Mouse (Mus musculus) ES-E14 (cell line): ENCODE results near the gene Rps6kc1. TPM values are rescaled to one million over a fixed set of nuclear protein-coding genes. Genes with fewer than 3 reads are reported as not detected.

ENCODE experiments used
- DNase-seq: peaks from one replicate; pipeline ENCODE4 v3.0.0-alpha.2; 2013; ENCODE audit warnings: low read depth, low spot score
- H3K27ac ChIP-seq: 2 replicates; pipeline ENCODE4 v1.5.1; 2012; ENCODE audit warnings: low read depth, mild to moderate bottlenecking, low read length, moderate library complexity, mixed read lengths; ENCODE audit not compliant: poor library complexity, insufficient read depth, severe bottlenecking
- H3K36me3 ChIP-seq: 2 replicates; pipeline ENCODE4 v1.6.1; 2012; ENCODE audit warnings: mild to moderate bottlenecking, low read length, moderate library complexity, mixed read lengths; ENCODE audit not compliant: control insufficient read depth, poor library complexity, insufficient read depth, severe bottlenecking
- H3K4me1 ChIP-seq, 2 experiments: fragments of 150-350 bp in 1 of 2; sonication (generic) in 1 of 2; 2 replicates each; pipeline ENCODE4 v1.6.1; 2012; ENCODE audit warnings: low read length in 2 of 2, mild to moderate bottlenecking in 1 of 2, mixed read lengths in 1 of 2; ENCODE audit not compliant: control insufficient read depth in 2 of 2, insufficient read depth in 2 of 2, poor library complexity in 1 of 2
- H3K4me3 ChIP-seq, 2 experiments: fragments of 150-350 bp in 1 of 2; sonication (generic) in 1 of 2; 2 replicates each; pipeline ENCODE4 v1.5.1; 2012; ENCODE audit warnings: low read length in 2 of 2, low read depth in 1 of 2, mild to moderate bottlenecking in 1 of 2, mixed read lengths in 1 of 2; ENCODE audit not compliant: insufficient read depth in 1 of 2, poor library complexity in 1 of 2, severe bottlenecking in 1 of 2
- H3K9ac ChIP-seq: 2 replicates; pipeline ENCODE4 v1.6.1; 2012; ENCODE audit warnings: low read depth, mild to moderate bottlenecking, low read length, mixed read lengths; ENCODE audit not compliant: poor library complexity, insufficient read depth, severe bottlenecking
- H3K9me3 ChIP-seq: fragments of 150-350 bp; sonication (generic); 2 replicates; pipeline ENCODE4 v1.6.1; 2012; ENCODE audit warnings: low read depth, mild to moderate bottlenecking, low read length; ENCODE audit not compliant: control insufficient read depth, insufficient read depth
- CHD2 ChIP-seq: IDR thresholded peaks from 2 replicates; pipeline ENCODE4 v1.6.1; 2014; ENCODE audit warnings: mild to moderate bottlenecking, low read depth, low read length, inconsistent platforms
- HCFC1 ChIP-seq: IDR thresholded peaks from 2 replicates; pipeline ENCODE4 v1.6.1; 2012; ENCODE audit warnings: low read length, inconsistent platforms, borderline replicate concordance; ENCODE audit not compliant: insufficient read depth
- MAFK ChIP-seq: IDR thresholded peaks from 2 replicates; pipeline ENCODE4 v1.6.1; 2014; ENCODE audit warnings: mild to moderate bottlenecking, low read depth, low read length, inconsistent platforms; ENCODE audit not compliant: insufficient read depth
- ZC3H11A ChIP-seq: IDR thresholded peaks from 2 replicates; pipeline ENCODE4 v1.6.1; 2012; ENCODE audit warnings: low read depth, mild to moderate bottlenecking, inconsistent platforms, low read length, borderline replicate concordance
- ZNF384 ChIP-seq: IDR thresholded peaks from 2 replicates; pipeline ENCODE4 v1.6.1; 2012; ENCODE audit warnings: low read depth, low read length, inconsistent platforms
- in situ Hi-C, 2 experiments: fragments of 600-800 bp; cut with MboI; formaldehyde crosslinking; loops; one replicate each; pipeline ENCODE4 v1.15.1; 2025; ENCODE audit warnings: low sequenced_read_pairs in 2 of 2, inconsistent platforms in 1 of 2; ENCODE audit not compliant: unreplicated experiment in 2 of 2
- total RNA-seq: library from RNA; depleted of rRNA; stranded (reverse); fragments of 300-350 nt; gene quantifications from 2 replicates; pipeline ENCODE4 v1.2.3, GENCODE M21; 2012

The Rps6kc1 gene
- total RNA-seq, 1 experiment: 19.3 TPM

DNA sequence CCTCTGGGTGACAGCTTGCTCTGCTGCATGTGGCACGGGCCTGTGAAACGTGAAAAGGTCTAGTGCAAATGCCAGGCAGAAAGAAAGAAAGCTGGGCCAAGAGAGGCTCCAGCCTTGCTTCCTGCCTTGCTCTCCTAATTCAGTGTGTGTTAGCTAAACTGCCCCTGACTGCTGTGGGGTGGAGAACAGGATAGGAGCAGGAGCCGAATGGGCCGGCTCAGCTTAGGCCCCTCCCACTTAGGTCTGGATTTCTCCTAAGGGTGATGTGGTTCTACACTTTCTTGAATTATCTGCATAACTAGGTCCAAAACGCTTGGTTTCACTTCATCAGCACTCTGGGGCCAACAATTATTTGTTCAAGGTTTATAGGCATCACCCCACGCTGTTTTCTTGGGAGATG is 119.9 kb downstream of the Rps6kc1 start:
- Histone ChIP-seq H3K9me3 (no peaks in the 10 kb centered on the region), H3K4me1 (no peaks in the 10 kb centered on the region), H3K4me3 (no peak overlapping the region), H3K36me3 (no peaks in the 10 kb centered on the region), H3K9ac (no peak overlapping the region), H3K27ac (no peak overlapping the region)
- DNase-seq: no peak
- in situ Hi-C loops: no loop called here
- no peak for TF ChIP-seq HCFC1
- TF ChIP-seq ZNF384: no peak
- no peak for TF ChIP-seq MAFK
- TF ChIP-seq ZC3H11A: no peak
- no peak for TF ChIP-seq CHD2

DNA sequence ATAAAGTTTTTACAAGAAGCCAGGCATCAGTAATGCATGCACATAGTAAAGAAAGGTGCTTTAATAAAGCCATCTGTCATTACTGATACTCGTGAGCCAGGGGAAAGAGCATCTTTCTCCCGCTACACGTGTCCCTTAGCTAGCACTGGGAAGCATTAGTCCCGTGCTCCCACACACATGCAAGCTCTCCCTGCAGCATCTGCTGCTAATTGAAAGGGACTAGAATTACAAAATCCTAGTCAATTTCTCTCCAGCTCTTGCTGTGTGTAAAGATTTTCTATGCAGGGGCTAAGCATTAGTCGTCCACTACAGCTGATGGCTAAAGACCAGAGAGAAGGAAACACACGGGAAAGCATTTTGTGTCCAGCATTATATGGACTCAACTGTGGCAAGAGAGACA is 120.8 kb downstream of the Rps6kc1 start:
- TF ChIP-seq ZC3H11A (no peak), CHD2 (no peak), HCFC1 (no peak), ZNF384 (no peak), MAFK (no peak)
- Histone ChIP-seq H3K27ac (no peak overlapping the region), H3K36me3 (no peaks in the 10 kb centered on the region), H3K4me1 (no peaks in the 10 kb centered on the region), H3K4me3 (no peak overlapping the region), H3K9ac (no peak overlapping the region), H3K9me3 (0 out of 2 replicates have a peak, but pooled peaks cover under 1% of the 10 kb centered on the region)
- in situ Hi-C loops: no loop called here
- DNase-seq: no peak

DNA sequence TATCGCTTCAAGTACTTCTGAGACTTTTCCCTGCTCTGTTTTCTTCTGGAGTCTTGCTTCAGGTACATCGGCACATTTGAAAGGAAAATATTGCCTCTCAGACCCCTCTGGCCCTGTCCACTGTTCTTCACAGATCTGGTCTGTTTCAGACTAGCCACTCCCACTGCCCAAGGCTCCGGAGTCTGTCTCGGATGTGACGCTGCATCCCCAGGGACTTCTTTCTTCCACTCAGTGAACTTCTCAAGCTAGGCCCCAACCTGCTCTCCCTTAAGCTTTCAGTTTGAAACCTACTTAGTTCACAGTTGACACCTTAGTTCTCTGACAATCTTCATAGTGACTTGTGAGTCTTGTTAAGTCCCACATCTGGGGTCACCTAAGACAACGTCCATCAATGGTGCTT is 133.9 kb downstream of the Rps6kc1 start:
- H3K4me3 ChIP-seq: no peak overlapping the region
- no peak for DNase-seq
- no peaks in the 10 kb centered on the region for H3K36me3 ChIP-seq
- H3K9ac ChIP-seq: no peak overlapping the region
- H3K9me3 ChIP-seq: no peaks in the 10 kb centered on the region
- in situ Hi-C loops: no loop called here
- H3K27ac ChIP-seq: no peak overlapping the region
- H3K4me1 ChIP-seq: no peaks in the 10 kb centered on the region
- TF ChIP-seq ZC3H11A: no peak
- TF ChIP-seq ZNF384: no peak
- no peak for TF ChIP-seq MAFK
- TF ChIP-seq CHD2: no peak
- TF ChIP-seq HCFC1: no peak

DNA sequence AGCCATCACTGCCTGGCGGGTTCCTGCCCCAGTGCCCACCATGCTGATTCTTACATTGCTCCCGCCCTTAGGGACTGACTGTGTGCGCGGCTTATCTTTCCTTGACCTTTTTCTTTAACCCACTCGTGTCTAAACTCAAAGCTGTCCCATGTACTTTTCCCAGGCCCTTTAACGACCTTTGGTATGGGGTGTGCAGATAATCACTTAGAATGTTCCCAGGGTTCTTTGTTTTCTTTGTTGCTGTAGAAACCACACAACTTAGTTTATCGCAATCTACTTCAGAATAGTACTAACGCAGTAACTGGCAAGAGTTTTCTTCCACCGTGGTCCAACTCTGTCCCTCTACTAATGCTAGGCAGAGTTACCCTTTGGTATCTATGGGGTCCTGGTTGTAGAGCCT is 135.3 kb downstream of the Rps6kc1 start:
- TF ChIP-seq HCFC1 (no peak), MAFK (no peak), ZC3H11A (no peak), ZNF384 (no peak), CHD2 (no peak)
- in situ Hi-C loops: no loop called here
- H3K9me3 ChIP-seq: no peaks in the 10 kb centered on the region
- no peak for DNase-seq
- no peaks in the 10 kb centered on the region for H3K4me1 ChIP-seq
- no peaks in the 10 kb centered on the region for H3K36me3 ChIP-seq
- H3K27ac ChIP-seq: no peak overlapping the region
- no peak overlapping the region for H3K4me3 ChIP-seq
- H3K9ac ChIP-seq: no peak overlapping the region
